Mouse (Mus musculus) liver, adult 2 months (tissue): Measurements from ENCODE around the gene Gm43064. TPM values are rescaled to one million over a fixed set of nuclear protein-coding genes. Genes with fewer than 3 reads are reported as not detected.
"Not testable (repeated sequence)": the region's sequence is repeated elsewhere in the genome, so short reads cannot be mapped to it uniquely, and the experiment has no call there.

Experiments
- DNase-seq: peaks from one replicate; pipeline ENCODE4 v3.0.0-alpha.2; 2011; ENCODE audit warnings: low read depth, low spot score; ENCODE audit errors: extremely low read depth
- H3K27ac ChIP-seq: fragments of 200-500 bp; replicated peaks from 2 replicates; pipeline ENCODE4 v1.5.1; 2012; ENCODE audit warnings: low read depth, mild to moderate bottlenecking, control low read depth, inconsistent platforms, low read length; ENCODE audit not compliant: insufficient read depth
- H3K27me3 ChIP-seq: fragments of 200-500 bp; 2 replicates; pipeline ENCODE4 v1.6.1; 2012; ENCODE audit warnings: mild to moderate bottlenecking, moderate library complexity, low read length, inconsistent platforms; ENCODE audit not compliant: control insufficient read depth, insufficient read depth
- H3K36me3 ChIP-seq: fragments of 200-500 bp; 2 replicates; pipeline ENCODE4 v1.6.1; 2012; ENCODE audit warnings: low read length, inconsistent platforms; ENCODE audit not compliant: control insufficient read depth, insufficient read depth
- H3K4me1 ChIP-seq: fragments of 200-500 bp; 2 replicates; pipeline ENCODE4 v1.6.1; 2011; ENCODE audit warnings: low read length; ENCODE audit not compliant: control insufficient read depth, insufficient read depth
- H3K4me3 ChIP-seq: fragments of 200-500 bp; 2 replicates; pipeline ENCODE4 v1.5.1; 2011; ENCODE audit warnings: low read depth, mild to moderate bottlenecking, control low read depth, low read length, moderate library complexity; ENCODE audit not compliant: insufficient read depth
- H3K79me2 ChIP-seq: fragments of 200-500 bp; 2 replicates; pipeline ENCODE4 v1.6.1; 2012; ENCODE audit warnings: inconsistent platforms, mild to moderate bottlenecking, low read length, moderate library complexity; ENCODE audit not compliant: control insufficient read depth, insufficient read depth
- H3K9ac ChIP-seq: fragments of 200-500 bp; 2 replicates; pipeline ENCODE4 v1.6.1; 2012; ENCODE audit warnings: low read depth, mild to moderate bottlenecking, control low read depth, inconsistent platforms, low read length
- CTCF ChIP-seq: fragments of 200-500 bp; IDR thresholded peaks from 2 replicates; pipeline ENCODE4 v1.5.1; 2011; ENCODE audit warnings: low read depth, low read length, control low read depth
- POLR2A ChIP-seq: fragments of 200-500 bp; IDR thresholded peaks from 2 replicates; pipeline ENCODE4 v1.6.1; 2011; ENCODE audit warnings: low read length, control low read depth; ENCODE audit not compliant: insufficient read depth; ENCODE audit errors: extremely low read depth
- WGBS: fragments of 180-500 bp; shearing (Covaris S2); methylation state at CpG from one replicate; pipeline ENCODE4 v1.1.7; 2018; 5-methylcytosine and 5-hydroxymethylcytosine counted together
- polyA plus RNA-seq: library from polyadenylated mRNA; depleted of rRNA; stranded (reverse); fragments of >200 nt; gene quantifications from 2 replicates; pipeline ENCODE4 v1.2.3, GENCODE M21; 2012
- total RNA-seq: library from RNA; depleted of rRNA; stranded (reverse); fragments of >200 nt; gene quantifications from 2 replicates; pipeline ENCODE4 v1.2.3, GENCODE M21; 2014

The Gm43064 gene
- total and polyA plus RNA-seq, 2 experiments = 0.05 to 0.55 TPM

DNA sequence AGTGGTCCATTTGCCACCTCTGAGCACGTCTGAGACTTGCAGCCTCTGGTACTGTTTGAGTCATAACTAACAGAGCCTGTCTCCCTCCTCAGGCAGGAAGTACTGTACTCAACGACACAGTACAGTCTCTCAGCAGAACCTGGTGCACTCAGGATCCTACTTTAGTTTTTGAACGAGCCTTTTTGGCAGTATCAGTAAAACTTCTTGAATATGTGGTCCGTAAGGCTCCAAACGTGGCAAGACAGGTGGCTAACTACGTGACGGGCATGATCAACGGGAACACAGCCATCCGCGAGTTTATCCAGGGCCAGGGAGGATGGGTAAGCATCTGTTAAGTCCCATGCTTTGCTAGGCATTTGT, 26.6 kb downstream of the Gm43064 start:
- Histone ChIP-seq H3K27me3 (no peaks in the 10 kb centered on the region), H3K4me1 (no peaks in the 10 kb centered on the region), H3K79me2 (no peaks in the 10 kb centered on the region), H3K9ac (no peak overlapping the region), H3K27ac (no peak overlapping the region), H3K4me3 (no peak overlapping the region), H3K36me3 (no peaks in the 10 kb centered on the region)
- DNase-seq = no peak
- TF ChIP-seq POLR2A = no peak
- no peak for TF ChIP-seq CTCF
- 83% methylated on average over 10 of the region's 10 CpGs for WGBS

DNA sequence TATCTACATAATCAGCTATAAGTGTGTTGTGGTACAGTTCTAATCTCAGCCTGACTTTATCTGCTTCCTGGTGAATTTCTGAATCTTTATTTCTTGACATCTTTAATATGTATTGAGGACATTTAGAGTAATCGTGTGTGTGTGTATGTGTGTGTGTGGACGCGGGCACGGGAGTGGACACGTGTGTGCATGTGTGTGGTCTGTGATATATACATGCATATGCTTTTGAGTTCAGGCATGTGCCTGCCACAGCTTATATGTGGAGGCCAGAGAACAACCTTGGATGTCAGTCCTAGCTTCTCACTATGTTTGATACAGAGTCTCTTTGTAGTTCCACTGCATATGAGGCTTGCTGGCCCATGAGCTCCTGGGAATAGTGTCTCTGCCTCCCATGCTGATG, 27.1 kb downstream of the Gm43064 start:
- Histone ChIP-seq H3K27ac (no peak overlapping the region), H3K36me3 (no peaks in the 10 kb centered on the region), H3K4me1 (no peaks in the 10 kb centered on the region), H3K9ac (no peak overlapping the region), H3K79me2 (no peaks in the 10 kb centered on the region), H3K27me3 (no peaks in the 10 kb centered on the region), H3K4me3 (no peak overlapping the region)
- 95% methylated on average over 5 of the region's 5 CpGs for WGBS
- DNase-seq = no peak
- no peak for TF ChIP-seq CTCF
- TF ChIP-seq POLR2A = no peak

DNA sequence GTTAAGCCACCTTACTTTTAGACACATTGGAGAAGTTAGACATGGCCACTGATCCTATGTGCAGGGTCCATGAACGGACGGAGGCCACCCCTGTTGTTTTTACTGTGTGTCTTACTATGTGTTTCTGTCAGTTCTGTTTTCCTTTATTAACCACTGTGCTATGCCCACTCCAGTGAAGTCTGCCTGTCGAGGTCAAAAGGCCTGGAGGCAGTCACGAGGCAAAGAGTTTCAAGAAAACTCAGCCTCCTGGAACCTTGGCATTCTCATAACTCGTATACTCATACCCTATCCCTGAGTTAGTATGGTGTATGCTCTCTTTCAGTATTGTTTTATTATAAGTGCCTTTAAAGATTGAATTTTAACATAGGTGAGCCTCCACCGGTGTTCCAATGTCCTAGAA, 30.3 kb downstream of the Gm43064 start:
- no peaks in the 10 kb centered on the region for H3K79me2 ChIP-seq
- H3K4me3 ChIP-seq = no peak overlapping the region
- H3K27me3 ChIP-seq = no peaks in the 10 kb centered on the region
- no peak overlapping the region for H3K27ac ChIP-seq
- no peak for DNase-seq
- H3K9ac ChIP-seq = no peak overlapping the region
- no peaks in the 10 kb centered on the region for H3K4me1 ChIP-seq
- no peaks in the 10 kb centered on the region for H3K36me3 ChIP-seq
- TF ChIP-seq POLR2A = no peak
- TF ChIP-seq CTCF = no peak
- WGBS = 95% methylated on average over 6 of the region's 6 CpGs

- not testable (repeated sequence) for H3K27me3 ChIP-seq, H3K9ac ChIP-seq, H3K36me3 ChIP-seq, H3K4me1 ChIP-seq, H3K4me3 ChIP-seq, H3K27ac ChIP-seq, H3K79me2 ChIP-seq, DNase-seq
- WGBS = 87% methylated on average over 3 of the region's 3 CpGs
Observed at GRCm38 (mm10) chr3:103840195-103840594, 30.8 kb downstream of the Gm43064 start.

GRCm38 (mm10) chr3:103840946-103841345, 31.6 kb downstream of the Gm43064 start:
- not testable (repeated sequence) for H3K79me2 ChIP-seq, H3K27me3 ChIP-seq, H3K9ac ChIP-seq, H3K36me3 ChIP-seq, H3K4me1 ChIP-seq, H3K27ac ChIP-seq, DNase-seq, H3K4me3 ChIP-seq
- 88% methylated on average over 7 of the region's 7 CpGs for WGBS

DNA sequence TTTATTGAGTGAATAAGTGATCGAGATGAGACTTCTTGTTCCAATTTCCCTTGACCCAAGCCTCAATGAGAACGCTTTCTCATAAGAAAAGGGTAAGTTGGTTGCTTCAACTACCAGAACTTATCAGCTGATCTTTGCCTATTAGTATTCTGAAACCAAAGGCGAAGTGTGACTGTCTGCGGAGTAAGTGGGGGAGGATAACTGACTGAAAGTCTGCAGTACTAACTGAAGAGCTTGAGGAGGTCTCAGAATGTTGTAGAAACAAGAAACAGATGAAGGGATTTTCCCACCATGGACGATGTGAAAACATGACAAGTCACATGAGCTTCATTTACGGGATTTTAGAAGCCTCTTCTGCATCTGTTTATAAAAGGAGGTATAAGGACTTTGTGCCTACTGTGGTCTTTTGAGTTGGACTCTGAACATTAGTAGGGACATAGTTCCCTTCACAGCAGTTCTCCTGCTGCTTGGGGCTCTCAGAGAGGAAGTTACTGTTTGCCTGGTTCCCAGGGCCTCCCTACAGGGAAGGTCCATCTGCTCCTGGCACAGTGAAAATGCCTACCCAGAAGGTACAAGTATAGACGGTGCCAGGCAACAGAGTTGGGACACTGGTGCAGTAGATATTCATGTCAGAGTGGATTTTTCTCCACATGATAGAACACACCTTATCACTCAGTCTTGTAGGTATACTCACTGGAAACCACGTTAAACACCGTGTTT, 41.4 kb downstream of the Gm43064 start:
- Histone ChIP-seq H3K27me3 (no peaks in the 10 kb centered on the region), H3K36me3 (no peaks in the 10 kb centered on the region), H3K9ac (no peak overlapping the region), H3K79me2 (no peaks in the 10 kb centered on the region), H3K27ac (no peak overlapping the region), H3K4me1 (no peaks in the 10 kb centered on the region), H3K4me3 (no peak overlapping the region)
- WGBS = 71% methylated on average over 9 of the region's 9 CpGs
- DNase-seq = no peak
- TF ChIP-seq POLR2A (no peak), CTCF (no peak)

- H3K27me3 ChIP-seq = no peaks in the 10 kb centered on the region
- no peak overlapping the region for H3K9ac ChIP-seq
- no peak for DNase-seq
- no peak overlapping the region for H3K4me3 ChIP-seq
- H3K27ac ChIP-seq = no peak overlapping the region
- 90% methylated on average over 6 of the region's 6 CpGs for WGBS
- H3K4me1 ChIP-seq = no peaks in the 10 kb centered on the region
- no peaks in the 10 kb centered on the region for H3K79me2 ChIP-seq
- H3K36me3 ChIP-seq = no peaks in the 10 kb centered on the region
- no peak for TF ChIP-seq CTCF
- no peak for TF ChIP-seq POLR2A
Observed at GRCm38 (mm10) chr3:103851481-103851880, 42.1 kb downstream of the Gm43064 start.
